Mouse (Mus musculus) WW6 (cell line): ENCODE measurements at regions not wholly inside any gene's neighbourhood (a gene's known extent, or its start where the extent isn't known, plus 50 kb on each side); places are given as distances from the start of the nearest gene placed in this dataset.
A peak's percentile ranks its signal among the peaks of the same experiment; 100 is the strongest.

Experiments used
- DNase-seq: peaks from one replicate; pipeline ENCODE4 v3.0.0-alpha.2; 2013; ENCODE audit warnings: low read depth, low spot score

- DNase-seq, result no peak
Measured at GRCm38 (mm10) chr2:131436149-131436548, 55.1 kb upstream of the Smox start.

- DNase-seq, result no peak
Measured at GRCm38 (mm10) chr2:131430474-131430873, 60.8 kb upstream of the Smox start.

- DNase-seq, result no peak
Measured at GRCm38 (mm10) chr2:131428089-131428488, 63.2 kb upstream of the Smox start.

- no peak for DNase-seq
Measured at GRCm38 (mm10) chr2:131426941-131427340, 64.4 kb upstream of the Smox start.

- DNase-seq, result no peak
Measured at GRCm38 (mm10) chr2:131423616-131424320, 67.5 kb upstream of the Smox start.

- peak; percentile 62 for DNase-seq
Measured at GRCm38 (mm10) chr2:131422907-131423445, 68.3 kb upstream of the Smox start.

- no peak for DNase-seq
Measured at GRCm38 (mm10) chr2:131418130-131418529, 65.4 kb upstream of the Rnf24 start.

GRCm38 (mm10) chr2:131417472-131417871 lies 64.8 kb upstream of the Rnf24 start:
- no peak for DNase-seq

GRCm38 (mm10) chr2:131416482-131416881 lies 63.8 kb upstream of the Rnf24 start:
- DNase-seq, result no peak

- DNase-seq, result no peak
Measured at GRCm38 (mm10) chr2:131410906-131411520, 58.3 kb upstream of the Rnf24 start.

- DNase-seq, result no peak
Measured at GRCm38 (mm10) chr2:131407337-131407736, 54.6 kb upstream of the Rnf24 start.

GRCm38 (mm10) chr2:131404218-131404555 lies 51.5 kb upstream of the Rnf24 start:
- no peak for DNase-seq

GRCm38 (mm10) chr2:131403543-131404217 lies 51.0 kb upstream of the Rnf24 start:
- no peak for DNase-seq
